Mouse (Mus musculus) bone marrow, adult 2 months (tissue): ENCODE measurements around the gene Synj1.

Experiments
- CTCF ChIP-seq: fragments of 200-500 bp; IDR thresholded peaks from 2 replicates; pipeline ENCODE4 v1.5.1; 2011; ENCODE audit warnings: low read length, control low read depth; ENCODE audit not compliant: control insufficient read depth, insufficient read depth
- POLR2A ChIP-seq: fragments of 200-500 bp; IDR thresholded peaks from 2 replicates; pipeline ENCODE4 v1.6.1; 2011; ENCODE audit warnings: low read depth, mild to moderate bottlenecking, control low read depth, low read length, borderline replicate concordance; ENCODE audit not compliant: control insufficient read depth

- no peak for TF ChIP-seq CTCF
- no peak for TF ChIP-seq POLR2A
Measured at GRCm38 (mm10) chr16:90988665-90989064, 22.4 kb downstream of the Synj1 start.
